Mouse (Mus musculus): ENCODE measurements around the gene Zfp185. TPM values are rescaled to one million over a fixed set of nuclear protein-coding genes. Genes with fewer than 3 reads are reported as not detected.
A peak's percentile ranks its signal among the peaks of the same experiment; 100 is the strongest.

Gene Zfp185
- polyA plus RNA-seq, 1 experiment from 2014 or later: 6.5 TPM

GRCm38 (mm10) chrX:72985607-72986006 lies 1.5 kb upstream of the Zfp185 start:
- TF ChIP-seq CTCF (IDR thresholded peaks at IDR 0.05; ENCODE audit: low read depth): no peak

GRCm38 (mm10) chrX:72987520-72987905 lies 374 bp downstream of the Zfp185 start:
- H3K36me3 ChIP-seq (ENCODE audit: insufficient read depth): no peaks in the 10 kb centered on the region
- H3K27ac ChIP-seq (ENCODE audit: low read depth): no peak overlapping the region
- no peak for TF ChIP-seq CTCF (IDR thresholded peaks at IDR 0.05; ENCODE audit: low read depth)
- no peak for DNase-seq
- peak overlapping the region; percentile 36 for H3K4me3 ChIP-seq (ENCODE audit: low read depth, low read length)
- ATAC-seq (ENCODE audit: insufficient read depth): no peak
- H3K4me1 ChIP-seq (ENCODE audit: insufficient read depth): no peaks in the 10 kb centered on the region
- H3K9me3 ChIP-seq (ENCODE audit: low read depth, low read length): no peaks in the 10 kb centered on the region
- WGBS: 15% methylated on average over 14 of the region's 14 CpGs
- peak overlapping the region; percentile 29; the same call in 1 of the 2 replicates for H3K9ac ChIP-seq
- no peaks in the 10 kb centered on the region for H3K27me3 ChIP-seq (ENCODE audit: insufficient read depth, low read length)
- H3K4me2 ChIP-seq: peak overlapping the region; percentile 63

More at GRCm38 (mm10) chrX:72985607-72986006, 1.5 kb upstream of the Zfp185 start:
- no peak overlapping the region for H3K4me2 ChIP-seq
- H3K27ac ChIP-seq (ENCODE audit: low read depth): no peak overlapping the region
- DNase-seq (no peak), ATAC-seq (ENCODE audit: insufficient read depth) (no peak)
- H3K27me3 ChIP-seq (ENCODE audit: insufficient read depth, low read length): no peaks in the 10 kb centered on the region
- H3K4me3 ChIP-seq (ENCODE audit: low read depth, low read length): no peak overlapping the region
- 79% methylated on average over 2 of the region's 2 CpGs for WGBS
- no peaks in the 10 kb centered on the region for H3K9me3 ChIP-seq (ENCODE audit: low read depth, low read length)
- H3K4me1 ChIP-seq (ENCODE audit: insufficient read depth): no peaks in the 10 kb centered on the region
- H3K9ac ChIP-seq: no peak overlapping the region
- no peaks in the 10 kb centered on the region for H3K36me3 ChIP-seq (ENCODE audit: insufficient read depth)

GRCm38 (mm10) chrX:72988431-72988830 lies 1.3 kb downstream of the Zfp185 start:
- TF ChIP-seq CTCF (IDR thresholded peaks at IDR 0.05; ENCODE audit: low read depth): no peak
- no peak overlapping the region for H3K27ac ChIP-seq (ENCODE audit: low read depth)
- H3K9ac ChIP-seq: no peak overlapping the region
- H3K4me2 ChIP-seq: no peak overlapping the region
- WGBS: 82% methylated on average over 3 of the region's 3 CpGs
- H3K4me3 ChIP-seq (ENCODE audit: low read depth, low read length): no peak overlapping the region
- ATAC-seq (ENCODE audit: insufficient read depth): no peak
- no peak for DNase-seq
- no peaks in the 10 kb centered on the region for H3K9me3 ChIP-seq (ENCODE audit: low read depth, low read length)
- no peaks in the 10 kb centered on the region for H3K4me1 ChIP-seq (ENCODE audit: insufficient read depth)
- no peaks in the 10 kb centered on the region for H3K36me3 ChIP-seq (ENCODE audit: insufficient read depth)
- no peaks in the 10 kb centered on the region for H3K27me3 ChIP-seq (ENCODE audit: insufficient read depth, low read length)

GRCm38 (mm10) chrX:72990581-72990980 lies 3.4 kb downstream of the Zfp185 start:
- no peak for TF ChIP-seq CTCF (IDR thresholded peaks at IDR 0.05; ENCODE audit: low read depth)
- no peaks in the 10 kb centered on the region for H3K27me3 ChIP-seq (ENCODE audit: insufficient read depth, low read length)
- WGBS: 63% methylated on average over 3 of the region's 3 CpGs
- H3K27ac ChIP-seq (ENCODE audit: low read depth): no peak overlapping the region
- H3K9ac ChIP-seq: no peak overlapping the region
- H3K4me2 ChIP-seq: no peak overlapping the region
- H3K4me1 ChIP-seq (ENCODE audit: insufficient read depth): no peaks in the 10 kb centered on the region
- no peak overlapping the region for H3K4me3 ChIP-seq (ENCODE audit: low read depth, low read length)
- H3K9me3 ChIP-seq (ENCODE audit: low read depth, low read length): no peaks in the 10 kb centered on the region
- no peak for DNase-seq
- no peak for ATAC-seq (ENCODE audit: insufficient read depth)
- H3K36me3 ChIP-seq (ENCODE audit: insufficient read depth): no peaks in the 10 kb centered on the region

GRCm38 (mm10) chrX:72992291-72992919 lies 5.3 kb downstream of the Zfp185 start:
- Histone ChIP-seq H3K9me3 (ENCODE audit: low read depth, low read length) (no peaks in the 10 kb centered on the region), H3K27me3 (ENCODE audit: insufficient read depth, low read length) (no peaks in the 10 kb centered on the region), H3K27ac (ENCODE audit: low read depth) (no peak overlapping the region), H3K4me2 (no peak overlapping the region), H3K36me3 (ENCODE audit: insufficient read depth) (no peaks in the 10 kb centered on the region), H3K4me1 (ENCODE audit: insufficient read depth) (no peaks in the 10 kb centered on the region), H3K4me3 (ENCODE audit: low read depth, low read length) (no peak overlapping the region), H3K9ac (no peak overlapping the region)
- ATAC-seq (ENCODE audit: insufficient read depth) (no peak), DNase-seq (peak; percentile 14)
- 51% methylated on average over 5 of the region's 5 CpGs for WGBS
- TF ChIP-seq CTCF (IDR thresholded peaks at IDR 0.05; ENCODE audit: low read depth): peak; percentile 47

GRCm38 (mm10) chrX:72995542-72995941 lies 8.4 kb downstream of the Zfp185 start:
- no peak overlapping the region for H3K27ac ChIP-seq (ENCODE audit: low read depth)
- DNase-seq (peak; percentile 36), ATAC-seq (ENCODE audit: insufficient read depth) (no peak)
- no peak overlapping the region for H3K4me3 ChIP-seq (ENCODE audit: low read depth, low read length)
- H3K4me2 ChIP-seq: no peak overlapping the region
- no peak for TF ChIP-seq CTCF (IDR thresholded peaks at IDR 0.05; ENCODE audit: low read depth)
- 45% methylated on average over 3 of the region's 3 CpGs for WGBS
- no peaks in the 10 kb centered on the region for H3K36me3 ChIP-seq (ENCODE audit: insufficient read depth)
- no peaks in the 10 kb centered on the region for H3K9me3 ChIP-seq (ENCODE audit: low read depth, low read length)
- no peaks in the 10 kb centered on the region for H3K27me3 ChIP-seq (ENCODE audit: insufficient read depth, low read length)
- no peaks in the 10 kb centered on the region for H3K4me1 ChIP-seq (ENCODE audit: insufficient read depth)
- no peak overlapping the region for H3K9ac ChIP-seq

- no peaks in the 10 kb centered on the region for H3K9me3 ChIP-seq (ENCODE audit: low read depth, low read length)
- H3K4me1 ChIP-seq (ENCODE audit: insufficient read depth): no peaks in the 10 kb centered on the region
- no peak overlapping the region for H3K4me3 ChIP-seq (ENCODE audit: low read depth, low read length)
- no peaks in the 10 kb centered on the region for H3K27me3 ChIP-seq (ENCODE audit: insufficient read depth, low read length)
- no peak overlapping the region for H3K9ac ChIP-seq
- H3K36me3 ChIP-seq (ENCODE audit: insufficient read depth): no peaks in the 10 kb centered on the region
- no peak for TF ChIP-seq CTCF (IDR thresholded peaks at IDR 0.05; ENCODE audit: low read depth)
- no peak overlapping the region for H3K4me2 ChIP-seq
- DNase-seq (no peak), ATAC-seq (ENCODE audit: insufficient read depth) (no peak)
- H3K27ac ChIP-seq (ENCODE audit: low read depth): no peak overlapping the region
- WGBS: 75% methylated on average over 5 of the region's 5 CpGs
These were observed 16.0 kb downstream of the Zfp185 start for GRCm38 (mm10) chrX:73003110-73003509.

Measured in lung, embryonic 14.5 days (tissue).